Mouse (Mus musculus): Measurements from ENCODE around the gene Rps16. TPM values are rescaled to one million over a fixed set of nuclear protein-coding genes. Genes with fewer than 3 reads are reported as not detected.
A peak's percentile ranks its signal among the peaks of the same experiment; 100 is the strongest.

The Rps16 gene
- total and polyA plus RNA-seq, 2 experiments from 2014 or later: 154 to 575 TPM

- H3K4me1 ChIP-seq (ENCODE audit: insufficient read depth, low read length): 0 out of 2 replicates have a peak, but pooled peaks cover 6% of the 10 kb centered on the region
- H3K9me3 ChIP-seq (ENCODE audit: low read length): no peaks in the 10 kb centered on the region
- H3K27me3 ChIP-seq (ENCODE audit: insufficient read depth, low read length): no peaks in the 10 kb centered on the region
- peak within 1 kb of the TSS; percentile 79 for H3K9ac ChIP-seq (replicated peaks; ENCODE audit: low read length)
- peak within 1 kb of the TSS; percentile 67 for H3K27ac ChIP-seq
- H3K36me3 ChIP-seq (ENCODE audit: insufficient read depth, low read length): peaks cover 38% of the 10 kb centered on the region
- ATAC-seq: peak; percentile 97
- peak; percentile 99 for DNase-seq (ENCODE audit: low spot score)
- no peak for TF ChIP-seq CTCF (IDR thresholded peaks at IDR 0.05; ENCODE audit: low read depth)
- peak within 1 kb of the TSS; percentile 72 for H3K4me3 ChIP-seq (ENCODE audit: low read length)
- H3K4me2 ChIP-seq (ENCODE audit: low read depth, low read length): peak within 1 kb of the TSS; percentile 84
- whole genome bisulfite sequencing: under 1% methylated on average over 45 of the region's 45 CpGs
Measured at GRCm38 (mm10) chr7:28311926-28312543, 38.4 kb upstream of the Rps16 start, which contains the start of gene Timm50. Timm50 (minus strand) TSS chr7:28312072.

GRCm38 (mm10) chr7:28318036-28318435, 32.4 kb upstream of the Rps16 start:
- Histone ChIP-seq H3K4me3 (ENCODE audit: low read length) (no peak overlapping the region), H3K36me3 (ENCODE audit: insufficient read depth, low read length) (peaks cover 82% of the 10 kb centered on the region), H3K4me2 (ENCODE audit: low read depth, low read length) (no peak overlapping the region), H3K9ac (replicated peaks; ENCODE audit: low read length) (no peak overlapping the region), H3K27me3 (ENCODE audit: insufficient read depth, low read length) (no peaks in the 10 kb centered on the region), H3K9me3 (ENCODE audit: low read length) (no peaks in the 10 kb centered on the region), H3K4me1 (ENCODE audit: insufficient read depth, low read length) (no peaks in the 10 kb centered on the region), H3K27ac (no peak overlapping the region)
- WGBS: 92% methylated on average over 3 of the region's 3 CpGs
- no peak for TF ChIP-seq CTCF (IDR thresholded peaks at IDR 0.05; ENCODE audit: low read depth)
- ATAC-seq: no peak
- DNase-seq (ENCODE audit: low spot score): no peak

GRCm38 (mm10) chr7:28318714-28319113, 31.7 kb upstream of the Rps16 start:
- Histone ChIP-seq H3K9ac (replicated peaks; ENCODE audit: low read length) (no peak overlapping the region), H3K27me3 (ENCODE audit: insufficient read depth, low read length) (no peaks in the 10 kb centered on the region), H3K36me3 (ENCODE audit: insufficient read depth, low read length) (peaks cover 89% of the 10 kb centered on the region), H3K9me3 (ENCODE audit: low read length) (no peaks in the 10 kb centered on the region), H3K27ac (no peak overlapping the region), H3K4me2 (ENCODE audit: low read depth, low read length) (no peak overlapping the region), H3K4me1 (ENCODE audit: insufficient read depth, low read length) (no peaks in the 10 kb centered on the region), H3K4me3 (ENCODE audit: low read length) (no peak overlapping the region)
- TF ChIP-seq CTCF (IDR thresholded peaks at IDR 0.05; ENCODE audit: low read depth): no peak
- ATAC-seq (no peak), DNase-seq (ENCODE audit: low spot score) (no peak)
- WGBS: 92% methylated on average over 17 of the region's 17 CpGs

- peaks cover 84% of the 10 kb centered on the region for H3K36me3 ChIP-seq (ENCODE audit: insufficient read depth, low read length)
- no peak for TF ChIP-seq CTCF (IDR thresholded peaks at IDR 0.05; ENCODE audit: low read depth)
- no peaks in the 10 kb centered on the region for H3K27me3 ChIP-seq (ENCODE audit: insufficient read depth, low read length)
- WGBS: 95% methylated on average over 15 of the region's 15 CpGs
- ATAC-seq (no peak), DNase-seq (ENCODE audit: low spot score) (no peak)
- H3K4me1 ChIP-seq (ENCODE audit: insufficient read depth, low read length): no peaks in the 10 kb centered on the region
- no peaks in the 10 kb centered on the region for H3K9me3 ChIP-seq (ENCODE audit: low read length)
- H3K9ac ChIP-seq (replicated peaks; ENCODE audit: low read length): no peak overlapping the region
- no peak overlapping the region for H3K27ac ChIP-seq
- no peak overlapping the region for H3K4me3 ChIP-seq (ENCODE audit: low read length)
- no peak overlapping the region for H3K4me2 ChIP-seq (ENCODE audit: low read depth, low read length)
Measured at GRCm38 (mm10) chr7:28321974-28322720, 28.3 kb upstream of the Rps16 start.

GRCm38 (mm10) chr7:28325293-28325692, 25.2 kb upstream of the Rps16 start:
- WGBS: 95% methylated on average over 8 of the region's 8 CpGs
- Histone ChIP-seq H3K4me2 (ENCODE audit: low read depth, low read length) (no peak overlapping the region), H3K9ac (replicated peaks; ENCODE audit: low read length) (no peak overlapping the region), H3K36me3 (ENCODE audit: insufficient read depth, low read length) (peaks cover 73% of the 10 kb centered on the region), H3K27me3 (ENCODE audit: insufficient read depth, low read length) (no peaks in the 10 kb centered on the region), H3K4me3 (ENCODE audit: low read length) (no peak overlapping the region), H3K9me3 (ENCODE audit: low read length) (no peaks in the 10 kb centered on the region), H3K27ac (no peak overlapping the region), H3K4me1 (ENCODE audit: insufficient read depth, low read length) (no peaks in the 10 kb centered on the region)
- ATAC-seq (no peak), DNase-seq (ENCODE audit: low spot score) (no peak)
- no peak for TF ChIP-seq CTCF (IDR thresholded peaks at IDR 0.05; ENCODE audit: low read depth)

GRCm38 (mm10) chr7:28326457-28326856, 24.0 kb upstream of the Rps16 start:
- peak; percentile 15; the same call in 1 of the 2 replicates for TF ChIP-seq CTCF (IDR thresholded peaks at IDR 0.05; ENCODE audit: low read depth)
- no peak overlapping the region for H3K9ac ChIP-seq (replicated peaks; ENCODE audit: low read length)
- no peaks in the 10 kb centered on the region for H3K4me1 ChIP-seq (ENCODE audit: insufficient read depth, low read length)
- ATAC-seq (no peak), DNase-seq (ENCODE audit: low spot score) (no peak)
- no peak overlapping the region for H3K4me3 ChIP-seq (ENCODE audit: low read length)
- H3K36me3 ChIP-seq (ENCODE audit: insufficient read depth, low read length): peaks cover 70% of the 10 kb centered on the region
- WGBS: 79% methylated on average over 4 of the region's 4 CpGs
- no peak overlapping the region for H3K27ac ChIP-seq
- H3K4me2 ChIP-seq (ENCODE audit: low read depth, low read length): no peak overlapping the region
- no peaks in the 10 kb centered on the region for H3K9me3 ChIP-seq (ENCODE audit: low read length)
- no peaks in the 10 kb centered on the region for H3K27me3 ChIP-seq (ENCODE audit: insufficient read depth, low read length)

- no peaks in the 10 kb centered on the region for H3K27me3 ChIP-seq (ENCODE audit: insufficient read depth, low read length)
- 96% methylated on average over 2 of the region's 2 CpGs for WGBS
- no peak for DNase-seq (ENCODE audit: low spot score)
- no peak for ATAC-seq
- peaks cover 51% of the 10 kb centered on the region for H3K36me3 ChIP-seq (ENCODE audit: insufficient read depth, low read length)
- H3K9me3 ChIP-seq (ENCODE audit: low read length): no peaks in the 10 kb centered on the region
- H3K4me3 ChIP-seq (ENCODE audit: low read length): no peak overlapping the region
- no peak overlapping the region for H3K9ac ChIP-seq (replicated peaks; ENCODE audit: low read length)
- H3K4me1 ChIP-seq (ENCODE audit: insufficient read depth, low read length): no peaks in the 10 kb centered on the region
- no peak overlapping the region for H3K27ac ChIP-seq
- no peak overlapping the region for H3K4me2 ChIP-seq (ENCODE audit: low read depth, low read length)
- TF ChIP-seq CTCF (IDR thresholded peaks at IDR 0.05; ENCODE audit: low read depth): no peak
Measured at GRCm38 (mm10) chr7:28328260-28328659, 22.2 kb upstream of the Rps16 start.

Data from hindbrain, postnatal 0 days (tissue).